Mouse (Mus musculus): ENCODE measurements around the gene Clmn.

Gene Clmn

DNA sequence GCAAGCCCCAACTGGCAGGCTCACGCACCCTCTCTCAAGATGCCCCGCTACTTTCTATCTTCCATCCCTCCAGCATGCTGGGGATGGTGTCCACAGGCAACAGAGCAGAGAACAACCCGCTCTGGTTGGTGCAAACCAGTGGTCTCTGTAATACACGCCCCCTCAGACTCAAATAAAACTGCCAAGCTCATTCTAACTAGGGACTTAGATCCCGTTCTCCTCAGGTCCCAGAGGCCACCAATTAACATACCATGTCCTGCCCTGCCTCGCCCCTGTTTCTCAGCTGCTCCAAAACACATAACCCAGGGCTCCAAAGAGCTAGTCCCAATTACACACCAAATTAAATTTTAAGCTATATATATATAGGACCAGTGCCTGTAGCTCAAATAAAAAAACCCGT is 50.6 kb downstream of the Clmn start:
- Histone ChIP-seq H3K36me3 (ENCODE audit: insufficient read depth, low read length) (no peaks in the 10 kb centered on the region), H3K9me3 (ENCODE audit: low read length) (no peaks in the 10 kb centered on the region), H3K27me3 (ENCODE audit: insufficient read depth, low read length) (no peaks in the 10 kb centered on the region), H3K4me1 (replicated peaks; ENCODE audit: low read depth, low read length) (peaks cover 33% of the 10 kb centered on the region), H3K4me3 (replicated peaks; ENCODE audit: low read length) (no peak overlapping the region)
- TF ChIP-seq CTCF (conservative IDR thresholded peaks at IDR 0.05; ENCODE audit: low read length) = no peak
- no peak for TF ChIP-seq POU5F1 (IDR thresholded peaks at IDR 0.05; ENCODE audit: borderline replicate concordance, low read length)
- no peak for TF ChIP-seq NANOG (IDR thresholded peaks at IDR 0.05; ENCODE audit: borderline replicate concordance, low read length)

DNA sequence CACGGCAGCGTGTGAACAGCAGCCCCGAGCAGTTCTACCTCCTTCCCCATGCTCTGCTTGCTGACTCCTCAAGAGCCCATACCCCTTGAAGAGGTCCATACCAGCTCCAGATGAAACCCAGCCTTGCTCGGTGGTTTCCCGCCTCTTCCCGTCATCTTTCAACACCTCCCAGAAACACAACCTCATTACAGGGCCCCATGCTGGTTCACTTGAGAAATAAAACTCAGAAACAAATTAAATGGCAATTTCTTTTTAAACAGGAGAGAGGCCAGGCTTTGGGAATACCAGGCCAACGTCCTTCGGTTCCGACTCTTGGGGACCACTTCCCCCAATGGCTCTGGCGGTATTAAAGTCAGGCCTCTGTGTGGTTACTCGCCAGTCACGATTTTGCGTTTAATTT is 51.1 kb downstream of the Clmn start:
- TF ChIP-seq NANOG (IDR thresholded peaks at IDR 0.05; ENCODE audit: borderline replicate concordance, low read length) (no peak), POU5F1 (IDR thresholded peaks at IDR 0.05; ENCODE audit: borderline replicate concordance, low read length) (no peak), CTCF (conservative IDR thresholded peaks at IDR 0.05; ENCODE audit: low read length) (no peak)
- H3K27me3 ChIP-seq (ENCODE audit: insufficient read depth, low read length) = no peaks in the 10 kb centered on the region
- no peaks in the 10 kb centered on the region for H3K9me3 ChIP-seq (ENCODE audit: low read length)
- H3K4me3 ChIP-seq (replicated peaks; ENCODE audit: low read length) = no peak overlapping the region
- H3K4me1 ChIP-seq (replicated peaks; ENCODE audit: low read depth, low read length) = peaks cover 36% of the 10 kb centered on the region
- H3K36me3 ChIP-seq (ENCODE audit: insufficient read depth, low read length) = no peaks in the 10 kb centered on the region

DNA sequence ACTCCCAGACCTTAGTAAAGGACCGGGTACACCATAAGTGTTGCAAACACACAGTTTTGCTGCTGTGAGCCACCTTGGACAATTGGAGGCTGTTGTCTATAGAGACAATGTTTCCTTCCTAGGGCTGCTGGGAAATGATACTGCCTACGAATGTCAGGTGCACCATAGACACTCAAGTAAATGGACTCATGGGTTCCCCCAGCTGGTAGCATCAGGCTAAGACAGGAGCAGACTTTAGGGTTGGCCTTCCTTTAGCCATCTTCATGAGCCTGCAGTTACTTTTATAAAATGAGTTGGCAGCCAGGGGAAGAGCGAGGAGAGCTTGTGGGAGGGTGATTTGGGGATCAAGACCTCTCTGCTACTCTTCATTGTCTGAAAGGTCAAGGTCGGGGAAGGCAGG is 52.2 kb downstream of the Clmn start:
- TF ChIP-seq POU5F1 (IDR thresholded peaks at IDR 0.05; ENCODE audit: borderline replicate concordance, low read length) (no peak), NANOG (IDR thresholded peaks at IDR 0.05; ENCODE audit: borderline replicate concordance, low read length) (no peak), CTCF (conservative IDR thresholded peaks at IDR 0.05; ENCODE audit: low read length) (peak; percentile 56)
- Histone ChIP-seq H3K4me1 (replicated peaks; ENCODE audit: low read depth, low read length) (peaks cover 34% of the 10 kb centered on the region), H3K9me3 (ENCODE audit: low read length) (no peaks in the 10 kb centered on the region), H3K27me3 (ENCODE audit: insufficient read depth, low read length) (no peaks in the 10 kb centered on the region), H3K36me3 (ENCODE audit: insufficient read depth, low read length) (no peaks in the 10 kb centered on the region), H3K4me3 (replicated peaks; ENCODE audit: low read length) (no peak overlapping the region)

DNA sequence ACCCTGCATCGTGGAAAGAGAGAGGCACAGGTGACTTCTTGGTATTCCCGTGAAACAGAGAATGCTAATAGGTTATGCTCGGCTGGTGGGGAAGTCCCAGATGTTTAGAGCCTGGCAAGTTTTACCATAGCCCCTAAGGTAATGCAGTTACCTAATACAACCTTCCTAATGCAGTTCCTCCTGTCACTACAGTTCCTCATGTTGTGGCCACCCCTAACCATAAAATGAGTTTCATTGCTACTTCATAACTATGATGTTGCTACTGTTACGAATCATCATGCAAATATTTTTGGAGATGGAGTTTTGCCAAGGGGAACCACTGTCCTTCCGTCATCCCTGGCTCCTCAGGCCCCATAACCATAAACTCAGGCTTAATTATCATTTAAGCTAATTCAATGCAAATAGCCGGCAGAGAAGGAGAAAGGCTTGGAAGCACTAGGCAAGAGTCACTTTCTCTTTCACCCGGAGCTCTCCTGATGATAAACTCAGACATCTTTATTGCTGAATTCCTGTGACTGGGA is 53.9 kb downstream of the Clmn start:
- no peaks in the 10 kb centered on the region for H3K9me3 ChIP-seq (ENCODE audit: low read length)
- H3K36me3 ChIP-seq (ENCODE audit: insufficient read depth, low read length) = no peaks in the 10 kb centered on the region
- TF ChIP-seq POU5F1 (IDR thresholded peaks at IDR 0.05; ENCODE audit: borderline replicate concordance, low read length) (no peak), CTCF (conservative IDR thresholded peaks at IDR 0.05; ENCODE audit: low read length) (no peak)

DNA sequence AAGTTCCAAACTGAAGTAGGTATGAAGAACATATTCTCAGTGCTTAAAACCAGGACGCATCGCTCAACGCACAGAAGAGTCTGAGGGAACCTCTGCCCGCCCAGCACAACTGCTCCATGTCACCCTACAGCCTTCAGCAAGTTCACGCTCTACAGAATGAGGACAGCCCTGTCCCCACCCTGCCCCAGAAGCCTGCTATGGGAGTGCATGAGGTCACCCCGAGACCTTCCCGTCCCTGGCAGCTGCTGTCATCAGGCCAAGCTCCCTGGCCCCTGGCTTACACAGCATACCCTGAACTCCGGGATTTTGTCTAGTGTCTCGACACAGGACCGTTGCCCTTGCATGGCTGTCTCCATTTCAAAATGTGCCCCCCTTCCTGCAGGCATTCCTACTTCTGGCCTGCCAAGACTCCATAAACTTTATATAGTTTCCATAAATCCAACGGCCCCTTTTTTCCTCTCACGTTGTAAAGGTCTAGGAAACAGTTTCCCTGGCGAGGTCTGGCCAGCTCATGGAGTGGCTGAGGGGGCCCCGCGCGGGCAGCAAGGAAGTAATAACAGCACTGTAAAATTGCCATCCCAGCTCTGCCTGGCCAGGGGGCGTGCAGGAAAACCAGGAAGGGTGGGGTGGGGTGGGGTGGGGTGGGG is 56.3 kb downstream of the Clmn start:
- Histone ChIP-seq H3K9me3 (ENCODE audit: low read length) (no peaks in the 10 kb centered on the region), H3K4me3 (replicated peaks; ENCODE audit: low read length) (no peak overlapping the region), H3K27me3 (ENCODE audit: insufficient read depth, low read length) (no peaks in the 10 kb centered on the region; the same call in 1 of the 2 replicates), H3K36me3 (ENCODE audit: insufficient read depth, low read length) (no peaks in the 10 kb centered on the region), H3K4me1 (replicated peaks; ENCODE audit: low read depth, low read length) (peaks cover 21% of the 10 kb centered on the region)
- TF ChIP-seq NANOG (IDR thresholded peaks at IDR 0.05; ENCODE audit: borderline replicate concordance, low read length) = no peak
- no peak for TF ChIP-seq CTCF (conservative IDR thresholded peaks at IDR 0.05; ENCODE audit: low read length)
- no peak for TF ChIP-seq POU5F1 (IDR thresholded peaks at IDR 0.05; ENCODE audit: borderline replicate concordance, low read length)

More for the DNA sequence above, 53.9 kb downstream of the Clmn start:
- H3K4me3 ChIP-seq (replicated peaks; ENCODE audit: low read length) = no peak overlapping the region
- no peaks in the 10 kb centered on the region for H3K27me3 ChIP-seq (ENCODE audit: insufficient read depth, low read length)
- H3K4me1 ChIP-seq (replicated peaks; ENCODE audit: low read depth, low read length) = peaks cover 25% of the 10 kb centered on the region

DNA sequence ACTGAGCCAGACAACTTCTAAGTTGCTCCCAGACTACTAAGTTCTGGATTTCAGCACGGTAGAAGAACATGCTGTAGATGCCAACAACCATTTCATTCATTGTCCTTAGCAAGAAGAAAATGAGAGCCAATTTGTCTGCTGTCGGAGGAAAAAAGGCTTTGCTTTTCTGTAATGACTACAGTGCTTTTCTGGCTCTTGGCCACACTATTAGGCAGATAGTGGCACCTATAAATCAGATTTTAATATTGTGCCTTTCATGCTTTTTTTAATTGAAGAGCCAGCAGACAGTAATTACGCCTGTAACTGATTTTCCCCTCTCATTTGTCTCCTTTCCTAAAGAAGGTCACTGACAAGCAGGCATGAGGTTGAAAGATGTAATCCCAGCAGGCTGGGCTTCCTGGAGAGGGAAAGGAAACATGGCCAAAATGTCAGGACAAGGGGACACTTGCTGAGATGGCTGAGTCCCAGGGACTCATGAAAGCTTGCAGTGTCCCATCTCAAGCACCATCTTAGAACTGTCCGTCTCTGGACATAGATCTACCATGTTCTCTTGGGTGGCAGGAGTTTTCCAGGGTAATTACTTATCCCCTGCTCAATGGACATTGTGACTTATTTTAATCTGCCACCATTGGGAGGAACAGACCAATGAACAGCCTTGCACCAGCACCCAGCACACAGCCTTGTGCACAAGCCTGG is 58.0 kb downstream of the Clmn start:
- H3K36me3 ChIP-seq (ENCODE audit: insufficient read depth, low read length) = no peaks in the 10 kb centered on the region
- H3K4me1 ChIP-seq (replicated peaks; ENCODE audit: low read depth, low read length) = peaks cover 15% of the 10 kb centered on the region
- H3K9me3 ChIP-seq (ENCODE audit: low read length) = no peaks in the 10 kb centered on the region
- TF ChIP-seq NANOG (IDR thresholded peaks at IDR 0.05; ENCODE audit: borderline replicate concordance, low read length) (no peak), POU5F1 (IDR thresholded peaks at IDR 0.05; ENCODE audit: borderline replicate concordance, low read length) (no peak), CTCF (conservative IDR thresholded peaks at IDR 0.05; ENCODE audit: low read length) (no peak)
- no peak overlapping the region for H3K4me3 ChIP-seq (replicated peaks; ENCODE audit: low read length)
- no peaks in the 10 kb centered on the region; the same call in 1 of the 2 replicates for H3K27me3 ChIP-seq (ENCODE audit: insufficient read depth, low read length)

DNA sequence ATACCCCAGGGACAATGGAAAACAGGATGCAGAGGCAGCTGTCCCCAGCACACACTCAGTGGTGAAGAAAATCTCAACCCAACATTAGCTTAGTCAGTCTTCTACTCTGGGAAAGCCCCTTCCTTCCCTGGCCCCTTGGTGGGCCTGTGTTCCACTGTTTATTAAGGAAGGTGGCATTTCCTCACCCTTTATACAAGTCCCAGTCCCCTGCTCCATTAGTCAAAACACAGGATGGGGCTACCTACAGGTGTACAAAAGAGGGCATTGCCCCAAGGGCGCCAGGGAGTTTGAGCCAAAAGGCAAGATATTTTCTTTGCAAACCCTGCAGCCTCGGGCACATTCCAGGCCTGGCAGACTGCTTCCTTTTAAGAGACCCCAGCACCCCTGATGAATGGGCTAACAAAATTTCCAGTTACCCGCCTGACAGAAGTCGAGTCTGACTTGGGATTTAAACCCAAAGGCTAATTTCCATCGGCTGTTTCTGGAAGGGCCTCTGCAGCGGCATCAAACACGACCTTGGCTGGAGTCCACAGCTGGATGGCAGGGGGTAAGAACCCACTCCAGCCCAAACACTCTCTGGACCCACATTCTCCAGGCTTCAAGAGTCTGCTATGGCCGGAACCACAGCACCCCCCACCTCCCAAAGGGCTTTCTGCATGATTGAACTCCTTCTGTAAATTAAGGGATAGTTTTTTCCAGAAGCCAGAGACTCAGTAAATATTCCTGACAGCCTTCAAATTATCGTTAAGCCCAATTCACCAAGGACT is 63.2 kb downstream of the Clmn start:
- TF ChIP-seq POU5F1 (IDR thresholded peaks at IDR 0.05; ENCODE audit: borderline replicate concordance, low read length) (no peak), CTCF (conservative IDR thresholded peaks at IDR 0.05; ENCODE audit: low read length) (no peak), NANOG (IDR thresholded peaks at IDR 0.05; ENCODE audit: borderline replicate concordance, low read length) (no peak)
- H3K27me3 ChIP-seq (ENCODE audit: insufficient read depth, low read length) = no peaks in the 10 kb centered on the region; the same call in 1 of the 2 replicates
- H3K4me3 ChIP-seq (replicated peaks; ENCODE audit: low read length) = no peak overlapping the region
- H3K4me1 ChIP-seq (replicated peaks; ENCODE audit: low read depth, low read length) = peaks cover 13% of the 10 kb centered on the region
- no peaks in the 10 kb centered on the region for H3K36me3 ChIP-seq (ENCODE audit: insufficient read depth, low read length)
- peaks cover 4% of the 10 kb centered on the region for H3K9me3 ChIP-seq (ENCODE audit: low read length)

DNA sequence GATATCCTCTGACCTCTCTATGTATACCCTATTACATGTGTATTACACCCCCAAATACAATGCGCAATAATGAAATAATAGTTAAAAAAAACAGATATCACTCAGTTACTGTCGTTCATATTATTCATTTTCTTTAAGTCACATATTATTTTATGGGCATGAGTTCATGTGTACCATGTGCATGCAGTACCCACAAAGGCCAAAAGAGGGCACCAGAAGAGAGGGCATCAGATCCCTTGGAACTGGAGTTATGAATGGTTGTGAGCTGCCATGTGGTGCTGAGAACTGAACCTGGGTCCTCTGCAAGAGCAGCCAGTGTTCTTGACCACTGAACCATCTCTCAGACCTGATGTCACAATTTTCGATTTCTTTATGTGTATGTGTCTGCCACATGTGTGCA is 65.5 kb downstream of the Clmn start:
- Histone ChIP-seq H3K4me1 (replicated peaks; ENCODE audit: low read depth, low read length) (peaks cover 28% of the 10 kb centered on the region), H3K9me3 (ENCODE audit: low read length) (peaks cover 4% of the 10 kb centered on the region), H3K4me3 (replicated peaks; ENCODE audit: low read length) (no peak overlapping the region), H3K36me3 (ENCODE audit: insufficient read depth, low read length) (no peaks in the 10 kb centered on the region), H3K27me3 (ENCODE audit: insufficient read depth, low read length) (no peaks in the 10 kb centered on the region; the same call in 1 of the 2 replicates)
- TF ChIP-seq CTCF (conservative IDR thresholded peaks at IDR 0.05; ENCODE audit: low read length) (peak; percentile 54), NANOG (IDR thresholded peaks at IDR 0.05; ENCODE audit: borderline replicate concordance, low read length) (no peak)

All from E14TG2a.4 (cell line).